Mouse (Mus musculus): ENCODE data around the gene Slc1a1.

DNA sequence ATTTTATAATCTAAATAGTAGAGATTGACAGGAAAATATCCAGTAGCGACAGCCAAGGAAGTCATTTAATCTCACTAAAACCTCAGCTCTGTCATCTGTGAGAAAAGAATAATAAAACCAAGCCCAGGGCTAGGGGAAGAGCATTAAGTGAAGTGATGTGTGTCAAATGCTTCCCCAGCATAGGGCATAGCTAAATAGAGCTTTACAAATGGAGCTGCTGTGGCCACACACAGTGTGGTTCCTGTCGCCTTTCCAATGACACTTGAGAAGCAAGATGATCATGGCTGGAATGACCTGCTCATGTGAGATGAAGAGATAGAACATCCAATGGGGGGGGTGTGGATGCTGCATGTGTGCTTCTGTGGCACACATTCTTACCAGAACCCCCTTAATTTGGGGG lies 67.3 kb downstream of the Slc1a1 start:
- TF ChIP-seq FLI1 (IDR thresholded peaks at IDR 0.05; ENCODE audit: low read length) (no peak), GATA1 (IDR thresholded peaks at IDR 0.05; ENCODE audit: borderline replicate concordance, low read length) (no peak)

Measured in megakaryocyte, embryonic 14.5 days (primary cell).